Mouse (Mus musculus): ENCODE data around the gene Agap3.

GRCm38 (mm10) chr5:24433993-24434392, 18.0 kb upstream of the Agap3 start:
- TF ChIP-seq POLR2A (IDR thresholded peaks at IDR 0.05; ENCODE audit: insufficient read depth, low read length), result no peak
- TF ChIP-seq EP300 (IDR thresholded peaks at IDR 0.05; ENCODE audit: insufficient read depth, low read depth, low read length), result no peak
- TF ChIP-seq CTCF (IDR thresholded peaks at IDR 0.05; ENCODE audit: low read depth, low read length), result no peak
